Mouse (Mus musculus) ES-E14 (cell line): ENCODE data around the gene Tpgs1.

Source experiments
- CHD2 ChIP-seq: IDR thresholded peaks from 2 replicates; pipeline ENCODE4 v1.6.1; 2014; ENCODE audit warnings: mild to moderate bottlenecking, low read depth, low read length, inconsistent platforms
- HCFC1 ChIP-seq: IDR thresholded peaks from 2 replicates; pipeline ENCODE4 v1.6.1; 2012; ENCODE audit warnings: low read length, inconsistent platforms, borderline replicate concordance; ENCODE audit not compliant: insufficient read depth
- MAFK ChIP-seq: IDR thresholded peaks from 2 replicates; pipeline ENCODE4 v1.6.1; 2014; ENCODE audit warnings: mild to moderate bottlenecking, low read depth, low read length, inconsistent platforms; ENCODE audit not compliant: insufficient read depth
- ZC3H11A ChIP-seq: IDR thresholded peaks from 2 replicates; pipeline ENCODE4 v1.6.1; 2012; ENCODE audit warnings: low read depth, mild to moderate bottlenecking, inconsistent platforms, low read length, borderline replicate concordance
- ZNF384 ChIP-seq: IDR thresholded peaks from 2 replicates; pipeline ENCODE4 v1.6.1; 2012; ENCODE audit warnings: low read depth, low read length, inconsistent platforms

GRCm38 (mm10) chr10:79707162-79707561 lies 38.0 kb downstream of the Tpgs1 start:
- no peak for TF ChIP-seq ZNF384
- no peak for TF ChIP-seq CHD2
- no peak for TF ChIP-seq HCFC1
- TF ChIP-seq ZC3H11A = no peak
- no peak for TF ChIP-seq MAFK
